Mouse (Mus musculus): ENCODE results near the gene Fbxw21. TPM values are rescaled to one million over a fixed set of nuclear protein-coding genes. Genes with fewer than 3 reads are reported as not detected.

The Fbxw21 gene
- total and polyA plus RNA-seq, 3 experiments = not detected

- Histone ChIP-seq H3K4me1 (ENCODE audit: control insufficient read depth in 1 of 2, insufficient read depth in 2 of 2) (no peaks in the 10 kb centered on the region), H3K9me3 (replicated peaks; ENCODE audit: low read length) (peaks cover 6% of the 10 kb centered on the region), H3K4me3 (replicated peaks in 1 of 3; ENCODE audit: low read depth in 2 of 3, low read length in 2 of 3, poor library complexity in 1 of 3) (no peak overlapping the region), H3K27ac (ENCODE audit: insufficient read depth, low read depth) (no peak overlapping the region), H3K79me2 (replicated peaks; ENCODE audit: control insufficient read depth, extremely low read depth, insufficient read depth, poor library complexity, severe bottlenecking) (no peaks in the 10 kb centered on the region), H3K4me2 (ENCODE audit: insufficient read depth, low read depth, poor library complexity, severe bottlenecking) (no peak overlapping the region), H3K27me3 (replicated peaks) (peaks cover 32% of the 10 kb centered on the region), H3K36me3 (replicated peaks in 1 of 2; ENCODE audit: control insufficient read depth in 1 of 2, insufficient read depth in 1 of 2, low read length in 1 of 2) (no peaks in the 10 kb centered on the region), H3K9ac (ENCODE audit: insufficient read depth, low read depth) (no peak overlapping the region)
- no peak for DNase-seq (ENCODE audit: extremely low read depth)
- no peak for TF ChIP-seq E2F4 (IDR thresholded peaks at IDR 0.05; ENCODE audit: insufficient replicate concordance, low read depth, low read length)
- no peak for TF ChIP-seq GABPA (IDR thresholded peaks at IDR 0.05; ENCODE audit: insufficient replicate concordance, low read depth, low read length)
- TF ChIP-seq HCFC1 (IDR thresholded peaks at IDR 0.05; ENCODE audit: low read depth, low read length) = no peak
- TF ChIP-seq MXI1 (IDR thresholded peaks at IDR 0.05; ENCODE audit: low read depth, low read length) = no peak
- no peak for TF ChIP-seq TBP (conservative IDR thresholded peaks at IDR 0.05; ENCODE audit: low read depth, low read length)
- dilution Hi-C loops (cut with MboI; ENCODE audit: extremely low pct_ligation_motif_present, extremely low pct_unique_long_range_greater_than_20kb, low sequenced_read_pairs) = no loop called here
- in situ Hi-C loops (cut with MboI; ENCODE audit: low pct_ligation_motif_present, low pct_unique_long_range_greater_than_20kb, low sequenced_read_pairs) = no loop called here
Measured at GRCm38 (mm10) chr9:109177208-109177607, 15.4 kb upstream of the Fbxw21 start.

- H3K9me3 ChIP-seq (replicated peaks; ENCODE audit: low read length) = peaks cover 6% of the 10 kb centered on the region
- H3K79me2 ChIP-seq (replicated peaks; ENCODE audit: control insufficient read depth, extremely low read depth, insufficient read depth, poor library complexity, severe bottlenecking) = no peaks in the 10 kb centered on the region
- H3K4me3 ChIP-seq (replicated peaks in 1 of 3; ENCODE audit: low read depth in 2 of 3, low read length in 2 of 3, poor library complexity in 1 of 3) = no peak overlapping the region
- no peak for TF ChIP-seq ZKSCAN1 (IDR thresholded peaks at IDR 0.05; ENCODE audit: borderline replicate concordance, low read depth, low read length)
- TF ChIP-seq USF1 (IDR thresholded peaks at IDR 0.05; ENCODE audit: low read depth, low read length) = no peak
- no peak for TF ChIP-seq ELF1 (IDR thresholded peaks at IDR 0.05; ENCODE audit: low read depth, low read length)
- no peak for TF ChIP-seq MYC (IDR thresholded peaks at IDR 0.05; ENCODE audit: low read depth, low read length)
- TF ChIP-seq ETS1 (conservative IDR thresholded peaks at IDR 0.05; ENCODE audit: low read depth, low read length) = no peak
- TF ChIP-seq MEF2A (IDR thresholded peaks at IDR 0.05; ENCODE audit: borderline replicate concordance, low read depth, low read length) = no peak
- no peak for TF ChIP-seq MAFK (IDR thresholded peaks at IDR 0.05; ENCODE audit: insufficient replicate concordance, low read length)
- TF ChIP-seq ZC3H11A (IDR thresholded peaks at IDR 0.05; ENCODE audit: low read depth, low read length) = no peak
- TF ChIP-seq NELFE (IDR thresholded peaks at IDR 0.05; ENCODE audit: low read depth, low read length) = no peak
- no peak for TF ChIP-seq SIN3A (IDR thresholded peaks at IDR 0.05; ENCODE audit: low read length)
- TF ChIP-seq PAX5 (IDR thresholded peaks at IDR 0.05; ENCODE audit: low read length) = no peak
- no peak for TF ChIP-seq POLR2AphosphoS2 (IDR thresholded peaks at IDR 0.05; ENCODE audit: low read depth, low read length)
- no peak for TF ChIP-seq MAZ (IDR thresholded peaks at IDR 0.05; ENCODE audit: low read depth, low read length)
- TF ChIP-seq ZNF384 (IDR thresholded peaks at IDR 0.05; ENCODE audit: low read depth, low read length) = no peak
- TF ChIP-seq CHD1 (IDR thresholded peaks at IDR 0.05; ENCODE audit: low read depth, low read length) = no peak
- no peak for TF ChIP-seq POLR2A (IDR thresholded peaks at IDR 0.05; ENCODE audit: low read depth, low read length)
- H3K36me3 ChIP-seq (replicated peaks in 1 of 2; ENCODE audit: control insufficient read depth in 1 of 2, insufficient read depth in 1 of 2, low read length in 1 of 2) = no peaks in the 10 kb centered on the region
- H3K4me1 ChIP-seq (ENCODE audit: control insufficient read depth in 1 of 2, insufficient read depth in 2 of 2) = no peaks in the 10 kb centered on the region
- H3K4me2 ChIP-seq (ENCODE audit: insufficient read depth, low read depth, poor library complexity, severe bottlenecking) = no peak overlapping the region
- peaks cover 29% of the 10 kb centered on the region for H3K27me3 ChIP-seq (replicated peaks)
- dilution Hi-C loops (cut with MboI; ENCODE audit: extremely low pct_ligation_motif_present, extremely low pct_unique_long_range_greater_than_20kb, low sequenced_read_pairs) (no loop called here), in situ Hi-C loops (cut with MboI; ENCODE audit: low pct_ligation_motif_present, low pct_unique_long_range_greater_than_20kb, low sequenced_read_pairs) (no loop called here)
- H3K9ac ChIP-seq (ENCODE audit: insufficient read depth, low read depth) = no peak overlapping the region
- H3K27ac ChIP-seq (ENCODE audit: insufficient read depth, low read depth) = no peak overlapping the region
- DNase-seq (ENCODE audit: extremely low read depth) = no peak
Measured at GRCm38 (mm10) chr9:109176301-109176700, 14.5 kb upstream of the Fbxw21 start.

Data from CH12.LX (cell line).